Mouse (Mus musculus) intestine, postnatal 0 days (tissue): ENCODE results near the gene Glcci1. TPM values are rescaled to one million over a fixed set of nuclear protein-coding genes. Genes with fewer than 3 reads are reported as not detected.
"Not testable (repeated sequence)": the region's sequence is repeated elsewhere in the genome, so short reads cannot be mapped to it uniquely, and the experiment has no call there.

ENCODE experiments used
- ATAC-seq: fragments of 200-750 bp; cut with Nextera tagmentation; 2 replicates; pipeline ENCODE4 v1.8.0; 2017; ENCODE audit warnings: mild to moderate bottlenecking, moderate TSS enrichment, moderate library complexity
- H3K27ac ChIP-seq: fragments of 300-500 bp; sonication (generic); 2 replicates; pipeline ENCODE4 v1.5.1; 2014; ENCODE audit warnings: mild to moderate bottlenecking, low read depth, low read length, moderate library complexity
- H3K27me3 ChIP-seq: fragments of 300-500 bp; sonication (generic); replicated peaks from 2 replicates; pipeline ENCODE4 v1.6.1; 2014; ENCODE audit warnings: low read length, mixed read lengths; ENCODE audit not compliant: control insufficient read depth, insufficient read depth
- H3K36me3 ChIP-seq: fragments of 300-500 bp; sonication (generic); 2 replicates; pipeline ENCODE4 v1.6.1; 2014; ENCODE audit warnings: mild to moderate bottlenecking, moderate library complexity; ENCODE audit not compliant: control insufficient read depth, insufficient read depth
- H3K4me1 ChIP-seq: fragments of 300-500 bp; sonication (generic); replicated peaks from 2 replicates; pipeline ENCODE4 v1.6.1; 2014; ENCODE audit warnings: antibody characterized with exemption, low read length, mixed read lengths; ENCODE audit not compliant: control insufficient read depth, insufficient read depth
- H3K4me2 ChIP-seq: fragments of 300-500 bp; sonication (generic); replicated peaks from 2 replicates; pipeline ENCODE4 v1.6.1; 2014; ENCODE audit warnings: low read depth, mild to moderate bottlenecking, moderate library complexity
- H3K4me3 ChIP-seq: fragments of 300-500 bp; sonication (generic); 2 replicates; pipeline ENCODE4 v1.5.1; 2014; ENCODE audit warnings: low read depth, low read length
- H3K9ac ChIP-seq: fragments of 300-500 bp; sonication (generic); 2 replicates; pipeline ENCODE4 v1.6.1; 2014; ENCODE audit warnings: mild to moderate bottlenecking, low read depth, low read length
- H3K9me3 ChIP-seq: fragments of 300-500 bp; sonication (generic); 2 replicates; pipeline ENCODE4 v1.6.1; 2016; ENCODE audit warnings: mixed run types; ENCODE audit not compliant: control insufficient read depth
- CTCF ChIP-seq: sonication (generic); IDR thresholded peaks from 2 replicates; pipeline ENCODE4 v1.5.1; 2016; ENCODE audit warnings: low read depth, mild to moderate bottlenecking, control low read depth, antibody characterized with exemption, moderate library complexity
- WGBS: fragments of 180-500 bp; shearing (Covaris S2); extraction: QIAGEN DNeasy Blood & Tissue Kit; methylation state at CpG from one replicate; pipeline ENCODE4 v1.1.7; 2014; 5-methylcytosine and 5-hydroxymethylcytosine counted together
- polyA plus RNA-seq: library from polyadenylated mRNA; unstranded; fragments of >200 nt; fragmentation: Nextera tagmentation; extraction: Ambion mirVana; gene quantifications from 2 replicates; pipeline ENCODE4 v1.2.1, GENCODE M21; 2015

The Glcci1 gene
- polyA plus RNA-seq, 1 experiment from 2014 or later, result 3.9 TPM

DNA sequence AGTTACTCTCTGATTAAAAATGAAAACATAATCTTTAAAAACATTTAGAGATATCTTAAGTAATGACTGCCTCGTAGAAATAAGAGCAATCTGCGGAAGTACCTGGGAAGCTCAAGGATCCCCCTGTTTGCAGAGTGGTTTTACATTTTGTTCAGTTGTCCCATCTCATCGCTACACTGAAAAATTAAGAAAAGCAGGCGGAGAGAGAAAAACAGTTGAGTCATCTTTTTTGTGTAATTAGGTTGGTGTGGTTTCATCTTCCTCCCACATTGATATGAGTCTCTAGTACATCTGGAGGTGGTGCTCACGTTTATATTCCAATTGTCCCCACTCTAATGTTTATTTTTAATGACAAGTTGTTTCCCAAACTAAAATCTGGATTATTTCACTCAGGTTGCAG, 15.3 kb downstream of the Glcci1 start:
- Histone ChIP-seq H3K27ac (no peak overlapping the region), H3K36me3 (no peaks in the 10 kb centered on the region), H3K4me3 (no peak overlapping the region), H3K9me3 (no peaks in the 10 kb centered on the region), H3K27me3 (no peaks in the 10 kb centered on the region), H3K4me2 (no peak overlapping the region), H3K9ac (no peak overlapping the region), H3K4me1 (no peaks in the 10 kb centered on the region)
- no peak for TF ChIP-seq CTCF
- 82% methylated on average over 5 of the region's 5 CpGs for WGBS
- no peak for ATAC-seq

DNA sequence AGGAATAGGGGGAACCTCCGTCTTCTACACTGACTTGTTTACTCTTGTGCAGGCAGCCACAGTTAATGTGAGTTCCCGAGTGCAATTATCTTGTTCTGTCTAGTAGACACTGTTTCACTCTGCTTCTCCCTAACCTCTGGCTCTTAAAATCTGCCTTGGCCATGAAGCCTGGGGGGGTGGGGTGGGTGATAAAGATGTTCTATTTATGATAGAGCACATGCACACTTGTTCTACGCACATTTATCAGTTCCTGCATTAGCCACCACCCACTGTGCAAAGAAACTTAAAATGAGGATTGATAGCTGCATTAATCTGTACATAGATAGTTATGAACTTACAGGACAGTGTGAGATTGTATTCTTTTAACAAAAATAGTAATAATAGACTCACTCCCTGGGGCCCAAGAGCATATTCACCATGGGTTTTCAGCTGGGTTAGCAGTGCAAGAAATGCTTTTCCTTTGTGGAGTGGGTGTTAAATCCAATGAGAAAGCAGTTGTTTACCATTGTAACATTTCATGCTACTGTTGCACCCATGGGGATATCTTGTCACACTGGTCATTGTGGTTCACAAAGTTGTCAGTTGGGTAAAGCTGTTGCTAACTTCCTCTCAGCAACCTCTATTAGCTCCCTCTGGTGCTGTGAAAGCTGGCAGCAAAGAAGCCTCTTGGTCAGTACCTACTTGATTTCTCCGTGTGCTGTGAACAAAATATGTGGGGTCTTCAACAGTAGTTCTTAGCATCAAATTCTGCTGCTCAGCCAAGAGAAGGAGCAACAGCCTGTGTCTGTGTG, 21.9 kb downstream of the Glcci1 start:
- whole genome bisulfite sequencing, result 64% methylated on average over 4 of the region's 4 CpGs
- TF ChIP-seq CTCF, result no peak
- Histone ChIP-seq H3K4me3 (no peak overlapping the region), H3K9me3 (no peaks in the 10 kb centered on the region), H3K4me1 (no peaks in the 10 kb centered on the region), H3K27ac (no peak overlapping the region), H3K9ac (no peak overlapping the region), H3K4me2 (no peak overlapping the region), H3K27me3 (no peaks in the 10 kb centered on the region), H3K36me3 (no peaks in the 10 kb centered on the region)
- ATAC-seq, result no peak

GRCm38 (mm10) chr6:8536944-8537343, 27.5 kb downstream of the Glcci1 start:
- WGBS, result 87% methylated on average over 2 of the region's 2 CpGs
- Histone ChIP-seq H3K4me2 (no peak overlapping the region), H3K9ac (no peak overlapping the region), H3K9me3 (no peaks in the 10 kb centered on the region), H3K4me3 (no peak overlapping the region), H3K27ac (no peak overlapping the region), H3K27me3 (no peaks in the 10 kb centered on the region), H3K4me1 (no peaks in the 10 kb centered on the region), H3K36me3 (no peaks in the 10 kb centered on the region)
- no peak for TF ChIP-seq CTCF
- no peak for ATAC-seq

DNA sequence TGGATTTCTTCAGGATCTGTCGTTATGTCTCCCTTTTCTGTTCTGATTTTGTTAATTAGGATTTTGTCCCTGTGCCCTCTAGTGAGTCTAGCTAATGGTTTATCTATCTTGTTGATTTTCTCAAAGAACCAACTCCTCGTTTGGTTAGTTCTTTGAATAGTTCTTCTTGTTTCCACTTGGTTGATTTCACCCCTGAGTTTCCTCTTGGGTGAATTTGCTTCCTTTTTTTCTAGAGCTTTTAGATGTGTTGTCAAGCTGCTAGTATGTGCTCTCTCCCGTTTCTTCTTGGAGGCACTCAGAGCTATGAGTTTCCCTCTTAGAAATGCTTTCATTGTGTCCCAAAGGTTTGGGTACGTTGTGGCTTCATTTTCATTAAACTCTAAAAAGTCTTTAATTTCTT, 32.1 kb downstream of the Glcci1 start:
- H3K36me3 ChIP-seq, H3K27ac ChIP-seq, ATAC-seq, H3K4me2 ChIP-seq, H3K9ac ChIP-seq, H3K27me3 ChIP-seq, H3K9me3 ChIP-seq, H3K4me3 ChIP-seq, H3K4me1 ChIP-seq: not testable (repeated sequence)
- 95% methylated on average over 2 of the region's 4 CpGs for WGBS

DNA sequence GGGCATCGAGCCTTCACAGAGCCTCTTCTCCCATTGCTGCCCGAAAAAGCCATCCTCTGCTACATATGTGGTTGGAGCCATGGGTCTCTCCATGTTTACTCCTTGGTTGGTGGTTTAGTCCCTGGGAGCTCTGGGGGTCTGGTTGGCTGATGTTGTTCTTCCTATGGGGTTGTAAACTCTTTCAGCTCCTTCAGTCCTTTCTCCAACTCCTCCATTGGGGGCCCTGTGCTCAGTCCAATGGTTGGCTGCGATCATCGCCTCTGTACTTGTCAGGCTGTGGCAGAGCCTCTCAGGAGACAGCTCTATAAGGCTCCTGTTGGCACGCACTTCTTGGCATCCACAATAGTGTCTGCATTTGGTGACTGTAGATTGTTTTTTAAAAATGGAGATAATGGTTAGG, 35.4 kb downstream of the Glcci1 start:
- no peaks in the 10 kb centered on the region for H3K36me3 ChIP-seq
- WGBS, result 95% methylated on average over 5 of the region's 5 CpGs
- H3K27me3 ChIP-seq, result no peaks in the 10 kb centered on the region
- H3K4me3 ChIP-seq, result no peak overlapping the region
- ATAC-seq, result no peak
- H3K9me3 ChIP-seq, result no peaks in the 10 kb centered on the region
- no peak overlapping the region for H3K4me2 ChIP-seq
- H3K9ac ChIP-seq, result no peak overlapping the region
- H3K4me1 ChIP-seq, result no peaks in the 10 kb centered on the region
- H3K27ac ChIP-seq, result no peak overlapping the region
- no peak for TF ChIP-seq CTCF

DNA sequence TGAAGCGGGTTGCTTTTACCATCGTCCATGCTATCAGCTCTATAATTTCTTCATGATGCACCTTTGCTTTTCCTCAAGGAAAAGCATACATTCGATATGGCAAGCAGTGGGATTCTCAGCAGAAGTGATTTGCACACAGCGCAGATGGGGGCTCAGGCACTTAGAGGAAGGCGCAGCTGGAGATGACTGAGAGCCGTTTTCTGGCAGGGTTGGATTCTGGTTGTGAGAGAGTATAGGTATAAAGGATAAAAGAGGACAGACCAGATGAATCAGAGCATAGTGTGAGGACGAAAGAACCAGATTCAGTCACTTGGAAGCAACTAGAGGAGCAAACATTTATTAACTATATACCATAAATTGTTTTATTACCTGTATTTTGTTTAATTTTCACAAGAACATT, 36.4 kb downstream of the Glcci1 start:
- Histone ChIP-seq H3K4me1 (no peaks in the 10 kb centered on the region), H3K9ac (no peak overlapping the region), H3K27me3 (no peaks in the 10 kb centered on the region), H3K9me3 (no peaks in the 10 kb centered on the region), H3K36me3 (no peaks in the 10 kb centered on the region), H3K4me3 (no peak overlapping the region), H3K4me2 (no peak overlapping the region), H3K27ac (no peak overlapping the region)
- no peak for TF ChIP-seq CTCF
- no peak for ATAC-seq
- 86% methylated on average over 7 of the region's 7 CpGs for WGBS
